Mouse (Mus musculus): ENCODE measurements around the gene Sost. TPM values are rescaled to one million over a fixed set of nuclear protein-coding genes. Genes with fewer than 3 reads are reported as not detected.

Gene Sost
- polyA plus RNA-seq, 1 experiment: 0.25 TPM

DNA sequence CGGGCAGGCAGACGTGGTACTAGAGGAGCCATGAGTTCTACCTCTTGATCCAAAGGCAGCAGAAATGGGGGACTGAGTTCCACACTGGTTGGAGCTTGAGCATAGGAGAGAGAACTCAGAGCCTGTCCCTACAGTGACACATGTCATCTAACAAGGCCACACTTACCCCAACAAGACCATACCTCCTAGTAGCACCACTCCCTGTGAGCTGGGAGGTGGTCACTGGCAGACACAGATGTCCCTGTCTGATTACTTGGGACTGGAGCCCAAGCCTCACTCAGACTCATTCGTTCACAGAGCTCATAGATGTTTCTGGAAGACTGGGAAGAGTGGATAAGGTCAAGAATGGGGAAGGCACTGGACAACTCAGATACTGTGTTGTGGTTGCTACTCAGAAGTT lies 48.2 kb downstream of the Sost start:
- no peaks in the 10 kb centered on the region for H3K36me3 ChIP-seq (ENCODE audit: control insufficient read depth, insufficient read depth)
- H3K79me2 ChIP-seq (ENCODE audit: control insufficient read depth, insufficient read depth): no peaks in the 10 kb centered on the region
- no peak overlapping the region for H3ac ChIP-seq (ENCODE audit: control insufficient read depth, insufficient read length)
- H3K4me3 ChIP-seq: no peak overlapping the region
- H3K4me2 ChIP-seq (ENCODE audit: low read depth): no peak overlapping the region
- no peak for TF ChIP-seq SRF (IDR thresholded peaks at IDR 0.05; ENCODE audit: control insufficient read depth, insufficient read length, low read depth)
- TF ChIP-seq USF1 (IDR thresholded peaks at IDR 0.05; ENCODE audit: low read depth): no peak
- TF ChIP-seq E2F4 (IDR thresholded peaks at IDR 0.05; ENCODE audit: insufficient read depth): no peak
- no peak for TF ChIP-seq MYOG (IDR thresholded peaks at IDR 0.05; ENCODE audit: control insufficient read depth in 1 of 3, insufficient read depth in 1 of 3, insufficient read length in 2 of 3, low read depth in 2 of 3)
- TF ChIP-seq REST (IDR thresholded peaks at IDR 0.05; ENCODE audit: insufficient read depth, insufficient read length): no peak
- no peak for TF ChIP-seq CEBPB (IDR thresholded peaks at IDR 0.05; ENCODE audit: insufficient read depth, poor library complexity, severe bottlenecking)
- TF ChIP-seq POLR2A (IDR thresholded peaks at IDR 0.05; ENCODE audit: insufficient read length, low read depth): no peak
- TF ChIP-seq TCF12 (IDR thresholded peaks at IDR 0.05; ENCODE audit: insufficient read depth, poor library complexity, severe bottlenecking): no peak
- TF ChIP-seq MAX (IDR thresholded peaks at IDR 0.05; ENCODE audit: low read depth): no peak
- TF ChIP-seq TCF3 (IDR thresholded peaks at IDR 0.05; ENCODE audit: insufficient read length, low read depth): no peak
- no peak for TF ChIP-seq MYOD1 (IDR thresholded peaks at IDR 0.05; ENCODE audit: control insufficient read depth in 1 of 3, insufficient read length in 2 of 3, low read depth in 2 of 3)
- no peak for TF ChIP-seq POLR2AphosphoS2 (IDR thresholded peaks at IDR 0.05; ENCODE audit: insufficient read length, low read depth)
- peaks cover 40% of the 10 kb centered on the region for H3K27me3 ChIP-seq (ENCODE audit: control insufficient read depth, insufficient read depth, insufficient read length)

DNA sequence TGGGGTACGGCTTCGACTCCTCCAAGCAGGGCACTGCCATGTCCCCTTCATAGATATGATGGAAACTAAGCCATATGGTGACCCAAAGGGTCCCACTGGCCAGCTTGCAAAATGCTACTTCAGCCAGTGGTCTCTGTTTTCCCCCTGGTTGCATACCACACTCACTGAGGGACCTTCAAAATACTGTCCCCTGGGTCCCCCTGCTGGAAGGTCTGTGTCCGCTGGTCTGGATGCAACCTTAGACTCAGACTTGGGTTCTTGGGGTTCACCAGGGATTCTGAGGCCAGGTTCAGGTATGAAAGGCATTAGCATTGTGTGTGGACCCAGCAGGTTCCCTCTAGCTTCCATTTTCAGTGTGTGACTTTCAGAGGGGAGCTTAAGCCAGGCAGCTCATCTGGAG lies 50.0 kb downstream of the Sost start:
- Histone ChIP-seq H3K4me2 (ENCODE audit: low read depth) (no peak overlapping the region), H3K4me3 (no peak overlapping the region), H3K27me3 (ENCODE audit: control insufficient read depth, insufficient read depth, insufficient read length) (peaks cover 44% of the 10 kb centered on the region), H3ac (ENCODE audit: control insufficient read depth, insufficient read length) (no peak overlapping the region), H3K36me3 (ENCODE audit: control insufficient read depth, insufficient read depth) (no peaks in the 10 kb centered on the region), H3K79me2 (ENCODE audit: control insufficient read depth, insufficient read depth) (no peaks in the 10 kb centered on the region)
- TF ChIP-seq MAX (IDR thresholded peaks at IDR 0.05; ENCODE audit: low read depth) (no peak), MYOD1 (IDR thresholded peaks at IDR 0.05; ENCODE audit: control insufficient read depth in 1 of 3, insufficient read length in 2 of 3, low read depth in 2 of 3) (no peak), TCF12 (IDR thresholded peaks at IDR 0.05; ENCODE audit: insufficient read depth, poor library complexity, severe bottlenecking) (no peak), E2F4 (IDR thresholded peaks at IDR 0.05; ENCODE audit: insufficient read depth) (no peak), POLR2AphosphoS2 (IDR thresholded peaks at IDR 0.05; ENCODE audit: insufficient read length, low read depth) (no peak), USF1 (IDR thresholded peaks at IDR 0.05; ENCODE audit: low read depth) (no peak), REST (IDR thresholded peaks at IDR 0.05; ENCODE audit: insufficient read depth, insufficient read length) (no peak), MYOG (IDR thresholded peaks at IDR 0.05; ENCODE audit: control insufficient read depth in 1 of 3, insufficient read depth in 1 of 3, insufficient read length in 2 of 3, low read depth in 2 of 3) (no peak)

DNA sequence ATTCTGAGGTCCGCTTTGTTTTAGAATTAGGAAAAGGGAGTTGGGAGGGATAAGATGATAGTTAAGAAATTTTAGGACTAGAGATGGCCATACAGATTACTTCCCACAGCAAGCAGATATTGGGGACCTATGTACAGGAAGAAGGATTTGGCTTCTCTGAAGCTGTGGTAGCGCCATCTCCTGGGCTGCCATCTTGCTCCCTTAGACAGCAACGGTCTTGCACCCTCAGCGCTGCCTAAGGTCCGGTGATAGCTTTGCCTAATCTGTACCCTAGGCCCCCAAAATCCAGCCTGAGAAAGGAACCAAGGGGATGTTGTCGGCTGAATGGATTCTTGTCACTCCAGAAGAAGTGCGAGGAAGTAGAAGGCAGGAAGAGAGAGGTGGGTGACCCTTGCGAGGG lies 53.2 kb downstream of the Sost start:
- Histone ChIP-seq H3K4me2 (ENCODE audit: low read depth) (no peak overlapping the region), H3K79me2 (ENCODE audit: control insufficient read depth, insufficient read depth) (no peaks in the 10 kb centered on the region), H3K4me3 (no peak overlapping the region), H3K36me3 (ENCODE audit: control insufficient read depth, insufficient read depth) (no peaks in the 10 kb centered on the region), H3K27me3 (ENCODE audit: control insufficient read depth, insufficient read depth, insufficient read length) (peaks cover 44% of the 10 kb centered on the region), H3ac (ENCODE audit: control insufficient read depth, insufficient read length) (no peak overlapping the region)
- no peak for TF ChIP-seq MAX (IDR thresholded peaks at IDR 0.05; ENCODE audit: low read depth)
- TF ChIP-seq USF1 (IDR thresholded peaks at IDR 0.05; ENCODE audit: low read depth): no peak
- TF ChIP-seq MYOG (IDR thresholded peaks at IDR 0.05; ENCODE audit: control insufficient read depth in 1 of 3, insufficient read depth in 1 of 3, insufficient read length in 2 of 3, low read depth in 2 of 3): no peak
- TF ChIP-seq E2F4 (IDR thresholded peaks at IDR 0.05; ENCODE audit: insufficient read depth): no peak
- no peak for TF ChIP-seq TCF3 (IDR thresholded peaks at IDR 0.05; ENCODE audit: insufficient read length, low read depth)
- TF ChIP-seq TCF12 (IDR thresholded peaks at IDR 0.05; ENCODE audit: insufficient read depth, poor library complexity, severe bottlenecking): no peak
- no peak for TF ChIP-seq POLR2AphosphoS2 (IDR thresholded peaks at IDR 0.05; ENCODE audit: insufficient read length, low read depth)

Other genes with a start within 250 kb of the Sost start
- 19.1 TPM for gene Dhx8, start 234.1 kb downstream of the Sost start, polyA plus RNA-seq (2012; fragmentation: generic; extraction: Trizol)
- 21.2 TPM for gene Etv4, start 181.6 kb downstream of the Sost start, polyA plus RNA-seq (2012; fragmentation: generic; extraction: Trizol)
- gene Meox1, start 72.6 kb downstream of the Sost start, polyA plus RNA-seq (2012; fragmentation: generic; extraction: Trizol): 0.16 TPM
- gene Cfap97d1, start 17.3 kb upstream of the Sost start, polyA plus RNA-seq (2012; fragmentation: generic; extraction: Trizol): not detected
- gene Dusp3, start 20.0 kb upstream of the Sost start, polyA plus RNA-seq (2012; fragmentation: generic; extraction: Trizol): 81.1 TPM
- gene Mpp3, start 61.4 kb upstream of the Sost start, polyA plus RNA-seq (2012; fragmentation: generic; extraction: Trizol): 2.1 TPM
- not detected for gene Cd300lg, start 74.5 kb upstream of the Sost start, polyA plus RNA-seq (2012; fragmentation: generic; extraction: Trizol)
- 4.3 TPM for gene Mpp2, start 121.5 kb upstream of the Sost start, polyA plus RNA-seq (2012; fragmentation: generic; extraction: Trizol)
- not detected for gene Ppy, start 134.3 kb upstream of the Sost start, polyA plus RNA-seq (2012; fragmentation: generic; extraction: Trizol)
- gene Pyy, start 140.8 kb upstream of the Sost start, polyA plus RNA-seq (2012; fragmentation: generic; extraction: Trizol): not detected
- not detected for gene Nags, start 178.5 kb upstream of the Sost start, polyA plus RNA-seq (2012; fragmentation: generic; extraction: Trizol)
- gene Tmem101, start 189.4 kb upstream of the Sost start, polyA plus RNA-seq (2012; fragmentation: generic; extraction: Trizol): 37.7 TPM
- gene Lsm12, start 218.3 kb upstream of the Sost start, polyA plus RNA-seq (2012; fragmentation: generic; extraction: Trizol): 33.1 TPM
- gene G6pc3, start 222.6 kb upstream of the Sost start, polyA plus RNA-seq (2012; fragmentation: generic; extraction: Trizol): 58.1 TPM